Mouse (Mus musculus): ENCODE data around the gene Il17rd.

The Il17rd gene

DNA sequence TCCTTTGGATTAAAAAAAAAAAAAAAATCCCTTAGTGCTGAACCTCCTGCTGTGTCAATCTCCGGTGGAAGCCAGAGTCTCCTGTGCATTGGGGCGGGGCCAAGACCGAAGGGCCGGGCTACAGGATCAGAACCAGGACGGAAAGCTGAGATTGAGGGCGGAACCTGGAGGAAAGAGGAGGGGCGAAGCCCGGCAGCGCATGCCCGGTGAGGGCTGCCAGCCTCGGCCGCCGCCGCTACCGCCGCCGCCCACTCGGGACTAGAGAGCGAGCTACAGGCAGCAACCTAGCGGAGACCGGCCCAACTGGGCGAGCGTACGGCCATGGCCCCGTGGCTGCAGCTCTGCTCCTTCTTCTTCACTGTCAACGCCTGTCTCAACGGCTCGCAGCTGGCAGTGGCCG, at the start of gene Il17rd:
Il17rd (plus strand) TSS at position 159 of the 400 bp plus-strand sequence.
- peak; percentile 35 to 42 for DNase-seq (ENCODE audit: low spot score in 2 of 2)

DNA sequence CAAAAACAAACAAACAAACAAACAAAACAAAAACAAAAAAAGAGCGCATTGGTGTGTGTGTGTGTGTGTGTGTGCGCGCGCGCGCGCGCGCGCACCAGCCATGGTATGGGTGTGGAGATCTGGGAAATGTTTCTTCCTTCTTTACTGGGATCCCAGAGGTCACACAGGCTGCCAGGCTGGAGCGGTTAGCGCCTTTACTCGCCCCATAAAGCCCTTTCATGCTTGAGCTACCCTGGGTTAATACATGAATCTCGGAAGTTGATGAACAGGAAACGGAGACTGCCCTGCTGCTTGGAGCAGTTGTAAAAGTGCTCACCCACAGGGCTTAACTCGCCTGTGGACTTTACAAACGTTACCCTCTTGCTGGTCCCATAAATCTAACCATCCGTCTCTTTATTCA, 47.1 kb upstream of the Il17rd start:
- DNase-seq (ENCODE audit: low spot score in 2 of 2) = no peak

DNA sequence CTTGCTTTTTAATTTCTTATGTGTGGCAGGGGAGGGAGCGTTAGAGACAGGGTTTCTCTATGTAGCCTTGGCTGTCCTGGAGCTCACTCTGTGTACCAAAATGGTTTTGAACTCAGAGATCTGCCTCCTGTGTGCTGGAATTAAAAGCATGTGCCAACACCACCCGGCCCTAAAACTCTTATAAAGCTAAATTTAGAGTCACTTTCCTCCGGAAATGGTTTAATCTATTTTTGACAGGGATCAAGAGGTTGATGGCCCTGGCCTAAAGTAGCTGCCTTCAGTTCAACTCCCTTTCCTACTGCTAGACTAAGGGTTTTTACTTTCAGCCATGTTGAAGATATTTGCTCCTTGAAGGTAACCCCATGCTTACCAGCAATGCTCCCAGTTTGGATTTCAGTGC, 45.3 kb upstream of the Il17rd start:
- no peak for DNase-seq (ENCODE audit: low spot score in 2 of 2)

- DNase-seq (ENCODE audit: low spot score in 2 of 2) = peak; percentile 68 to 74
Measured at GRCm38 (mm10) chr14:26994211-26994741, 44.5 kb upstream of the Il17rd start, which contains the start of gene Hesx1. Hesx1 (plus strand) TSS chr14:26994416.

GRCm38 (mm10) chr14:26996257-26996656, 42.5 kb upstream of the Il17rd start:
- DNase-seq (ENCODE audit: low spot score in 2 of 2) = no peak

DNA sequence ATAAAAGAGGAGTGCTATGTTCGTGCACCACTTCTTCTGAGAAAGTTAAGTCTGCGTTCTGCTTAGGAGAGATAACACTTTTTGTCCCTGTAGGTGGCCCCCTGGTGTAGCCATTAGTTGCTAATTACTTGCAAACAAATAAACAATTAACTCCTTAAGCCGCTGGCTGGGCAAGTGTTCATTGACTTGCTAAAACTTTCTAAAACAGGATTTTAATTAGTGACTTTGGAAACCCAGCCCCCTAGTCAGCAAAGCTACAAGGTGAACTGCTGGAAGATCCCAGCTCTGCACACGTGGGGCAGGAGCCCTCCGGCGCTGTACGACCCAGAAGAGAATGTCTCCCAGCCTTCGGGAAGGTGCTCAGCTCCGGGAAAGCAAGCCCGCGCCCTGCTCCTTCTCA, 38.4 kb upstream of the Il17rd start:
- no peak for DNase-seq (ENCODE audit: low spot score in 2 of 2)

DNA sequence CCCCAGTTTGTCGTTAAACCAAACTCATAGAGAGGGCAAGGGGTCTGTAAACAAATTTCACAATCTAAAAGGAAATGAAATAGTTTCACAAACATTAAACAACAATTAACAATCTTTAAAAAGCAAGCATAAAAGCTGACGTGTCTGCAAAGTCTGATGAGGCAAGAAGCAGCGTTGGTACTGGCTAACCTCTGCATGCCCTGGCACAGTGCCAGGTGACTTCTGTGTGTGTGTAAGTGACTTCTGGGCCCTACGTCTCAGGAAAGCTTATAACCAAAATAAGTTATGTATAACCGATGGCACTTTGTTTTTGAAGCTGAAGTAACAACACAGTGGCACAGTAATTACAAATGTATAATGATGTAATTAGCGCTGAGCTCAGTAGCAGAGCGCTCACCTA, 33.8 kb upstream of the Il17rd start:
- no peak for DNase-seq (ENCODE audit: low spot score in 2 of 2)

DNA sequence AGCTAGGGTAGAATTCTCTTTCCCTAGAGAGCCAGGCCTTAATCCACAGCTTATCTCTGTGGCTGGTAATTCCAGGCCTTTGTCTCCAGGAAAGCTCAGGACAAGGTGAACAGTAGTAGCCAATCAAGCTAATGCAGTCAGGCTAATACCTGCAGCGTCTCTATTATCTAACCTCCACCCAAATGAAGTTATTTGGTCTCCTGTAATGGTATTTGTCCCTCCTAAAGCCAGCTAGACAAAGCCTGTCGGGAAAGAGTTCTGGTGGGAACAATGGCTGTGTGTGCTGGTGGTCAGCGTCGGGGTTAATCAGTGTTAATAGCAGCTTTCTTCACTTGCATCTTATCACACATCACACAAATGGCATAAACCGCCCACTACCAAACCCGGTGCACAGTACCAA, 32.8 kb upstream of the Il17rd start:
- DNase-seq (ENCODE audit: low spot score in 2 of 2) = no peak

DNA sequence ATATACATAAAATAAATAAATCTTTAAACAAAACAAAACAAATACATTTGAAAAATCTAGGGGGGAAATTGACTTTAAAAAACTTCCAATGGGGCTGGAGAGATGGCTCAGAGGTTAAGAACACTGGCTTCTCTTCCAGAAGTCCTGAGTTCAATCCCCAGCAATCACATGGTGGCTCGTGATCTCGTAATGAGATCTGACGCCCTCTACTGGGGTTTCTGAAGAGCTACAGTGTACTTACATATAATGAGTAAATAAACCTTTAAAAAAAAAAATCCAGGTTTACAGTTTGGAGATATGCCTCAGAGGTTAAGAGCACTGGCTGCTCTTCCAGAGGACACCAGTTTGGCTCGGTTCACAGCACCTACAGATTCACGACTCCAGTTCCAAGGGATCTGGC, 27.2 kb upstream of the Il17rd start:
- DNase-seq (ENCODE audit: low spot score in 2 of 2) = no peak

- no peak for DNase-seq (ENCODE audit: low spot score in 2 of 2)
Measured at GRCm38 (mm10) chr14:27013658-27014057, 25.1 kb upstream of the Il17rd start.

DNA sequence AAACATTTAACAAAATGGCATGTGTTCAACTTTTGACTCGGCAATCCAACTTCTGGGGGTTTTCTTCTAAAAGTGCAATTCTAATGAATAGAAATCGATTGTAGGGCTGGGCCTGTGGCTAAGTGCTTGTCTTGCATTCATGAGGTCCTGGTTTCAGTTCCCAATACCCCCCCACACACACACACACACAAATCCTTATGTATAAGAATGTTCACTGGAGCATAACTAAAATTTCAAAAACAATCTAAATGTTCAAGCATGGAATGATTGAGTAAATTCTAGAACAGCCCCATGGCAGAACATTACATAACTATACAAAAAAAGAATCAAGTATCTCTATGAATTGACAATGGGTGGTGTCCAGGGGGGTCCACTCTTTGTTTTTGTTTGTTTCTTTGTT, 20.8 kb upstream of the Il17rd start:
- no peak for DNase-seq (ENCODE audit: low spot score in 2 of 2)

- no peak for DNase-seq (ENCODE audit: low spot score in 2 of 2)
Measured at GRCm38 (mm10) chr14:27019850-27020249, 18.9 kb upstream of the Il17rd start.

GRCm38 (mm10) chr14:27022876-27023275, 15.9 kb upstream of the Il17rd start:
- DNase-seq (ENCODE audit: low spot score in 2 of 2) = peak; percentile 60 to 80

DNA sequence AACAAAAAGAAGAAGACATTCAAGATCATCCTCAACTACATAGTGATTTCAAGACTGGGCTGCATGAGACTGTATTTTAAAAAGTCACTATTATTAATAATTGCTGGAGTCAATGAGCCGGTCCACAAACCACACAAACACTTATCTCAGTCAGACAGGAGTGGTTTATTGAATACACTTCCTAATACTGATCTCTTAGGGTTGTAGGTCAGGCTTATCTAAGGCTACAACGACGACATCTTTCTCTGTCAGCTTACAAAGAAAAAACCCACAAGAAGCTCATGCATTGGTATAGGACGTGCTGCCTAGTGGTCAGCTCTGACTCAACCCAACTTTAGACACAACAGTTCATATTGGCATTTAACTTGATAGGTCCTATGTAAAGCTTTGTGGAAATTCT, 14.1 kb upstream of the Il17rd start:
- no peak for DNase-seq (ENCODE audit: low spot score in 2 of 2)

GRCm38 (mm10) chr14:27029771-27030173, 9.0 kb upstream of the Il17rd start:
- peak in 1 of 2 experiments; percentile 59 for DNase-seq (ENCODE audit: low spot score in 2 of 2)

DNA sequence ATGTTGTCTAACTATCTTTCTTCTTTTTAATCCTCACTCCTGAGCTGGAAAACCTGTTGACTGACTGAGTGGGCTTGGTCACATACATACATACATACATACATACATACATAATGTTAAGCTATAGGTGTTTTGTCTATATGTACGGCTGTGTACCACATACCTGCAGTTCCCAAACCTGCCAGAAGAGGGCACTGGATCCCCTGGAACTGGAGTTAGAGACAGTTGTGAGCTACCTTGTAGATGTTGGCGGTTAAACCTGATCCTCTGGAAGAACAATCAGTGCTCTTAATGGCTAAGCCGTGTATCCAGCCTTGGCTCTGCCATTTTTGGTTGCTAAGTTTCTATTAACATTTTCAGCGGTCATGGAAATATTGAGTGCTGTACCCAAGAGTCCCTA, 7.6 kb upstream of the Il17rd start:
- DNase-seq (ENCODE audit: low spot score in 2 of 2) = peak; percentile 42 to 76

DNA sequence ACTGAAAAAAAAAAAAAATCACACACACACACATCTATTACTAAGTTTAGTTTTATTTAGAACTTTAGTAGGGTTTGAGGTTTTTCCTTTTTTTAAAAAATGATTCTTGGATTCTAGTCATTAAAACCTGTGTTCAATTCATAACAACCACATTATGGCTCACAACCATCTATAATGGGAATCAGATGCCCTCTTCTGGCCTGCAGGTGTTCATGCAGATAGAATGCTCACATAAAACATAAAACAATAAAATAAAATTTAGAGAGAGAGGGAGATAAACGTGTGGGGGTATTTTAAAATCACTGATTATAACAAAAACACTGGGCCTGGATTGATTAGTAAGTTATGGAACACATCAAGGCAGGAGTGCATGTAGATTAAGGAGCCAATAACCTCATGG, 1.2 kb upstream of the Il17rd start:
- no peak for DNase-seq (ENCODE audit: low spot score in 2 of 2)

DNA sequence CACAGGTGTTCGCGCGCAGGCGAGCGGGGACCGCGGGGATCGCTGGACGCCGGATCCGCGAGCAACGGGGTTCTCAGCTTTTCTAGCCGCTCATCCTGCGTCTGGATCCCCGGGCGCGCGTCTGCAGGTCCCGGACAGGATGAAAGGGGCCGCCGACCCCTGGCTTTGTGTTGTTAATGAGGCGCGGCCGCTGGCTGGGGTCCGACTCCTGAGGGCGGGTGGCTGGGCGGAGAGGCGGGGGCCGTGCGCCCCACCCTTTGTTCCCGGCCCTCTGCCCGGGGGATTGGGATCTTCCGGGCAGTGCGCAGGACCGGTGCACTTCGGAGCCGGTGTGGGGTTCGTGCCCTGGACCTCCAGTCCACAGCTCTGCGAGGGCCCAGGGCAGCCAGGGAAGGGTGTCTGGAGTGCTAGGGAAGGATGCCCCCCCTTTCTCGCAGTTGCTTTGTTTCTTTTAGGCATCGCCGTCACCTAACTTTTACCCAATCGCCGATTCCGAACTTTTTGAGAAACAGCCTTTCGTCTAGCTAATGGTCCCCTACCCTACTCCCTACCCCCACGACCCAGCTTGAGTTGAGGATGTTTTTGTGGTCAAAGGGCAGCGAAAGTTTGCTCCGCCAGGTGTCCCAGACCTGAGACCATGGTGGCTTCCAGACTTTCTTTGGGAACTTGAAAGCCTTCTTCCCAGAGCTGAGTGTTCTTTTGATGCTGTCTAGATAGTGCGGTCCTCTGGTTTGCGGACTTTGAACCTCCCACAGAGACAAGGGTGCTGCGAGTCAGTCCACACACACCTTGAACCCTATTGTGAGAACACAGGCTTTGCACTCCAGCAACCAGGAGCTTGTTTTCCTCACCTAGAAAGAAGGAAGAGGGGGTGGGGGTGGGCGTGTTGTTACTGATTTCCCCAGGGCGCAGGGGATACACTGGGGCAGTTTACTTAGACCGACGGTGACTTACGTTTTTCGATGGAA, 824 bp downstream of the Il17rd start:
- DNase-seq (ENCODE audit: low spot score in 2 of 2) = peak in 1 of 2 experiments; percentile 31

GRCm38 (mm10) chr14:27040451-27040850, 1.7 kb downstream of the Il17rd start:
- no peak for DNase-seq (ENCODE audit: low spot score in 2 of 2)

DNA sequence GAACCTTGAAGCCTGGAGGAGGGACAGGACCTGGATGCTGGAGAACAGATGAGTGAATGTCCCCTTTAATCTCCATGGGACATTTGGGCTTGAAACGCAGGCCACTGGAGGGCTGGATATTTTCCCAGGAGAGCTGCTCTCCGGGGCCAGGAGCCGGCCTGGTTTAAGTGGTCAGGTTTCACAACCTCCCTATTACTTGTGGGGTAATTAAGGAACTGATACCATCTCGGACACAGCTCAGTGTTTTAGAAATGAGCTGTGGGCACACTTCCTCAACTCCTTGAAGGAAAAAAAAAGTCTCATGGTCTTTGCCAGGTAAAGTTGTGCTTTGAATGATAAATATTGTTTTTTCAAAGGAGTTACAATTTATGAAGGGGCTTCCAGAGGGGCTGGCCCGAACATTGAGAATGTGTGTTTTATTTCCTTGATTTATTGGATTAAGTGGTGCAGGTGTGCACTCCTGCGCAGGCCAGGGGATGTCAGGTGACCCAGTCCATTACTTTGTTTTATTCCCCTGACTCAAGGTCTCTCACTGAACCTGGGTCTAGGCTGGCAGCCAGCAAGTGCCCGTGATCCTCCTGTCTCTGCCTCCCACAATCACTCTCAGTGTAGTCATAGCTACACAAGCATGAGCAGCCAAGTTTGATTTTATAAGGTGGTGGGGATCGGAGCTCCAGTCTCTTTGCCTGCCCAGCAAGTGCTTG, 3.7 kb downstream of the Il17rd start:
- no peak for DNase-seq (ENCODE audit: low spot score in 2 of 2)

- no peak for DNase-seq (ENCODE audit: low spot score in 2 of 2)
Measured at GRCm38 (mm10) chr14:27043416-27043815, 4.7 kb downstream of the Il17rd start.

DNA sequence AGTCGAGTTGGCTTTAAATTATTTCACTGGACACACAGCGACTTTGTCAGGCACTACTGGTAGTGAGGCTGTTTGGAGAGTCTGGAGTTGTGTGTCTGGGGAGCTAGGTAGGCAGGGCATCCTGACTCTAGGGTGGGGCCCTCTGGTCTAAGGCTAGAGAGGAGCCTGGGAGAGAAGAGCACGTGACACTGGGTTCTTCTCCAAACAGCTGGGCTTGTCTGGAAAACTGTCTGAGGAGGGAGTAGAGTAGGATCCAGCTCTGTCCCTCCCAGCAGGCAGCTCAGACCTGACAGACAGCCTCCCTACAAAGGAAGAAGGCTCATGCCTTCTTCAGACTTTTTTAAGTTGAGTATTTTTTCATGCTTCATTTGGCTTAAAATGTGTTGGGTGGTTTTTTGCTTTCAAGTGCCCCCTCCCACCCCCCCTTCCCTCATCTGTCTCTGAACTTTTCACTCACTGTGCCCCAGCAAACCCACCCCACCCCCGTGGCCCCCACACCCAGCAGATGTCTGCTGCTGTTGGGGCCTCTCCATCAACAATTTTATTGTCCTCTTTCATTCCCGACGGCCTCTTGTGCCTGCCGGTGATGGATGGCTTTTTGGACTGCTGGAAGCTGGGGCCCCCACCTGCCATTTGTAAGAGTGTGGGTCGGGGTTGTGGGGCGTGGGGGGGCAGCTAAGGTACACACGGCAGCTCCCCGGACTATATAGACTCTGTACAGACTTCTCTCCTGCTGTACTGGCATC, 5.7 kb downstream of the Il17rd start:
- no peak for DNase-seq (ENCODE audit: low spot score in 2 of 2)

All from thymus, postnatal 10 days (tissue).